Mouse (Mus musculus): ENCODE data around the gene C8g. TPM values are rescaled to one million over a fixed set of nuclear protein-coding genes. Genes with fewer than 3 reads are reported as not detected.
A peak's percentile ranks its signal among the peaks of the same experiment; 100 is the strongest.

The C8g gene
- polyA plus RNA-seq, 1 experiment from 2014 or later: 5.2 TPM

GRCm38 (mm10) chr2:25533707-25534106 lies 32.2 kb upstream of the C8g start:
- Histone ChIP-seq H3K4me3 (no peak overlapping the region), H3K36me3 (peaks cover 98% of the 10 kb centered on the region), H3K4me1 (no peaks in the 10 kb centered on the region), H3K9me3 (replicated peaks) (no peaks in the 10 kb centered on the region), H3K27ac (replicated peaks) (no peak overlapping the region), H3K27me3 (ENCODE audit: low read depth, poor library complexity, severe bottlenecking) (no peaks in the 10 kb centered on the region)
- no peak for DNase-seq (ENCODE audit: low spot score)
- whole genome bisulfite sequencing: 98% methylated on average over 2 of the region's 2 CpGs

GRCm38 (mm10) chr2:25526510-25527302 lies 25.2 kb upstream of the C8g start:
- no peak for DNase-seq (ENCODE audit: low spot score)
- no peaks in the 10 kb centered on the region for H3K9me3 ChIP-seq (replicated peaks)
- no peaks in the 10 kb centered on the region for H3K27me3 ChIP-seq (ENCODE audit: low read depth, poor library complexity, severe bottlenecking)
- no peaks in the 10 kb centered on the region for H3K4me1 ChIP-seq
- 90% methylated on average over 9 of the region's 9 CpGs for WGBS
- peaks cover 98% of the 10 kb centered on the region for H3K36me3 ChIP-seq
- H3K4me3 ChIP-seq: no peak overlapping the region
- no peak overlapping the region for H3K27ac ChIP-seq (replicated peaks)

DNA sequence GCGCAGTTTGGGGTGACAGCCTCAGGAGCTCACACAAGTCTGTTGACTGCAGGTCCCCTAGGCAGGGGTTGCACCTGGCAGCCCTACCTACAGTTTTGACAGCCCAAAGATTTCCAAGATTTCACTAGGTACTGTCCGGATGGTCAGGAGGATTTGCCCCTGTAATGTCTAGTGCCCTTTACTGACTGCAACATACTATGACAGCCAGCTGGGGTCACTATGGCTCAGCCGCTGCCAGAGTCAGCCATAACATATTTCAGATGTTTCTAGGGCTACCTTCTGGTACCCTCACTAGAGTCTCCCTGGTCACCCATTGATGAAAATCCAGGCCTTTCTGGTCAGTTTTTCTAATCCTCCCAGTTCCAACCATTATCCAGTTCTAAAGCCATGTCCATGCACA lies 8.4 kb upstream of the C8g start:
- Histone ChIP-seq H3K9me3 (replicated peaks) (no peaks in the 10 kb centered on the region), H3K4me1 (no peaks in the 10 kb centered on the region), H3K36me3 (peaks cover 14% of the 10 kb centered on the region), H3K4me3 (no peak overlapping the region), H3K27me3 (ENCODE audit: low read depth, poor library complexity, severe bottlenecking) (no peaks in the 10 kb centered on the region), H3K27ac (replicated peaks) (no peak overlapping the region)
- no peak for DNase-seq (ENCODE audit: low spot score)
- WGBS: 61% methylated on average over 3 of the region's 3 CpGs

DNA sequence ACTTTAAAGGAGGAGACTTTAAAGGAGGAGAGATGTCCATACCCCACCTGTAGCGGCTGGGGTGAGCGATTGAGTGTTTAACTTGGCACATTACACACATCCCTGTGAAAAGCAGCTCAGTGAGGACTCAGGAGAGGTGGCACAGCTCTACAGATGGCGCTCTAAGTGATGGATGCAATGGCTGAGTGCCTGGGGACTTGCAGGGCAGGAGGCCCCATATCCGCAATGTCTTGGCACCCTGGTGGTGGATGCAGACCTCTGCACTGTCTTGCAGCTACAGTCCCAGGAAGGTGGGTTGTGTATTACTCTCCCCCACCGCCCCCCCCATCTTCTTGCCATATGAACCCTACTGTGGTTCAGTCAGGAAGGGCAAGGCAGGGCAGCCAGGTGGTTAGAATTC lies 5.4 kb upstream of the C8g start:
- no peaks in the 10 kb centered on the region for H3K9me3 ChIP-seq (replicated peaks)
- H3K4me1 ChIP-seq: peaks cover 6% of the 10 kb centered on the region
- WGBS: 39% methylated on average over 5 of the region's 5 CpGs
- H3K27me3 ChIP-seq (ENCODE audit: low read depth, poor library complexity, severe bottlenecking): no peaks in the 10 kb centered on the region
- no peak overlapping the region for H3K4me3 ChIP-seq
- no peak overlapping the region for H3K27ac ChIP-seq (replicated peaks)
- peaks cover 41% of the 10 kb centered on the region for H3K36me3 ChIP-seq
- DNase-seq (ENCODE audit: low spot score): no peak

DNA sequence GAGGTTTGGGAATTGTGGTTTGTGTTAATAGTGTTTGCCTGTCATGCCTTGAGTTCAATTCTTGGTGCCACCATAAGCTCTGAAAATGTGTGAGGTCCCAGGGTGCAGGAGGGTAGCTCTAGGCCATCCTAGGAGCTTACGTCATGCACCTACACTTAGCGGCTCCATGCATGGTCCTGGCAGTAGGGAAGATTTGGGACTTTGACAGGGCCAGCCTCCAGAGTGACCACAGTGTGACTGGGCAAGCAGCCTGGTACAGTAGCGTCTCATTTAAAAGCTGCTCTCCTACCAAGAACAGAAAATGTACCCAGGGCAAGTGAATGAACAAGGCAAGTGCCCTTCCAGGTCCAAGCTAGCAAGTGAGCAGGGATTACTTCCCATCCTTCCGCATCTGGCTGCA lies 4.3 kb upstream of the C8g start:
- Histone ChIP-seq H3K4me1 (peaks cover 16% of the 10 kb centered on the region), H3K9me3 (replicated peaks) (no peaks in the 10 kb centered on the region), H3K36me3 (peaks cover 41% of the 10 kb centered on the region), H3K27me3 (ENCODE audit: low read depth, poor library complexity, severe bottlenecking) (no peaks in the 10 kb centered on the region), H3K27ac (replicated peaks) (no peak overlapping the region), H3K4me3 (no peak overlapping the region)
- 93% methylated on average over 4 of the region's 4 CpGs for WGBS
- DNase-seq (ENCODE audit: low spot score): no peak

DNA sequence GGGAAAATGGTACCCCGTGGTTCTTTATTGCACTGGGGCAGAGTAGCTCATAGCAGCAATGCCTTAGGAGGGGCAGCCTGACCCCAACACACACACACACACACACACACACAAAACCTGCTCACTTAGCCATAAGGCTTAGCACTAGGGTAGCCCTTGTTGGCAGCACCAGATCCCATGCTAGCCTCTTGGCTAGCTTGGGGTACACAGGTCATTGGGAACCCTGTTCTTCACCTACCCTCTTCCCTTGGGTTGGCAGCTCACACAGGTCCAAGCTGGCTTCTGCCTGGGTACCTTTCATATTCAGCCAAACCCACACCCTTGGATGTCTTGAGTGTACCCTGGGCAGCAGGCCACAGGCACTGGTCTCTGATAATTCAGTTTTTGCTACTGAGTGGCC lies 3.5 kb upstream of the C8g start:
- Histone ChIP-seq H3K4me3 (no peak overlapping the region), H3K4me1 (peaks cover 21% of the 10 kb centered on the region), H3K36me3 (peaks cover 41% of the 10 kb centered on the region), H3K9me3 (replicated peaks) (no peaks in the 10 kb centered on the region), H3K27me3 (ENCODE audit: low read depth, poor library complexity, severe bottlenecking) (no peaks in the 10 kb centered on the region), H3K27ac (replicated peaks) (no peak overlapping the region)
- 100% methylated on average over 1 of the region's 1 CpGs for WGBS
- DNase-seq (ENCODE audit: low spot score): no peak

- WGBS: 97% methylated on average over 19 of the region's 19 CpGs
- Histone ChIP-seq H3K27me3 (ENCODE audit: low read depth, poor library complexity, severe bottlenecking) (no peaks in the 10 kb centered on the region), H3K27ac (replicated peaks) (no peak overlapping the region), H3K4me1 (peaks cover 24% of the 10 kb centered on the region), H3K4me3 (no peak overlapping the region), H3K9me3 (replicated peaks) (no peaks in the 10 kb centered on the region), H3K36me3 (peaks cover 41% of the 10 kb centered on the region)
- no peak for DNase-seq (ENCODE audit: low spot score)
Measured at GRCm38 (mm10) chr2:25504538-25504937, 3.0 kb upstream of the C8g start.

DNA sequence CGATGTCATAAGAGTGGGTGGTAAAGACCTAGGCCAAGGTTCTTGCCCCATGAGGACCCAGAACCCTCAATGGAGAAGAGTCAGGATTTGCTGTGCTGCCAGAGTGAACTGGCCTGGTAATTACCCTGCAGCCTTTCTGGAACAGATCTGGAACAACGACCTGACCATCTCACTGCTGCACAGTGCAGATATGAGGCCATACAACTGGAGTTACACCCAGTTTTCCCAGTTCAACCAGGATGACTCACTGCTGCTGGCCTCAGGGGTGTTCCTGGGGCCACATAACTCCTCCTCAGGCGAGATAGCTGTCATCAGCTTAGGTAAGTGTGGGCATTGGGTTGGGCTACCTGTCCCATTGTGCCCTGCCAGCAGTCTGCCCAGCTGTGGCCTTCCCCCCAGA lies 1.2 kb upstream of the C8g start:
- WGBS: 84% methylated on average over 3 of the region's 3 CpGs
- H3K4me3 ChIP-seq: no peak overlapping the region

GRCm38 (mm10) chr2:25500576-25501405 lies 728 bp downstream of the C8g start, which contains the start of gene Fbxw5:
Fbxw5 (plus strand) TSS chr2:25500750.
- H3K27ac ChIP-seq (replicated peaks): peak within 1 kb of the TSS; percentile 96
- H3K9me3 ChIP-seq (replicated peaks): no peaks in the 10 kb centered on the region
- 2% methylated on average over 42 of the region's 44 CpGs for WGBS
- DNase-seq (ENCODE audit: low spot score): peak; percentile 96
- H3K27me3 ChIP-seq (ENCODE audit: low read depth, poor library complexity, severe bottlenecking): no peaks in the 10 kb centered on the region
- peak within 1 kb of the TSS; percentile 88 for H3K4me3 ChIP-seq
- H3K36me3 ChIP-seq: peaks cover 36% of the 10 kb centered on the region
- peaks cover 31% of the 10 kb centered on the region for H3K4me1 ChIP-seq

More for the DNA sequence above, 1.2 kb upstream of the C8g start:
- no peak overlapping the region for H3K27ac ChIP-seq (replicated peaks)
- H3K36me3 ChIP-seq: peaks cover 41% of the 10 kb centered on the region
- no peaks in the 10 kb centered on the region for H3K9me3 ChIP-seq (replicated peaks)
- peaks cover 30% of the 10 kb centered on the region for H3K4me1 ChIP-seq
- DNase-seq (ENCODE audit: low spot score): no peak
- no peaks in the 10 kb centered on the region for H3K27me3 ChIP-seq (ENCODE audit: low read depth, poor library complexity, severe bottlenecking)

- no peak for DNase-seq (ENCODE audit: low spot score)
- 75% methylated on average over 6 of the region's 6 CpGs for WGBS
- Histone ChIP-seq H3K4me1 (peaks cover 31% of the 10 kb centered on the region), H3K27me3 (ENCODE audit: low read depth, poor library complexity, severe bottlenecking) (no peaks in the 10 kb centered on the region), H3K4me3 (peak overlapping the region; percentile 88), H3K36me3 (peaks cover 29% of the 10 kb centered on the region), H3K9me3 (replicated peaks) (no peaks in the 10 kb centered on the region), H3K27ac (replicated peaks) (peak overlapping the region; percentile 96)
Measured at GRCm38 (mm10) chr2:25500071-25500575, 1.4 kb downstream of the C8g start.

DNA sequence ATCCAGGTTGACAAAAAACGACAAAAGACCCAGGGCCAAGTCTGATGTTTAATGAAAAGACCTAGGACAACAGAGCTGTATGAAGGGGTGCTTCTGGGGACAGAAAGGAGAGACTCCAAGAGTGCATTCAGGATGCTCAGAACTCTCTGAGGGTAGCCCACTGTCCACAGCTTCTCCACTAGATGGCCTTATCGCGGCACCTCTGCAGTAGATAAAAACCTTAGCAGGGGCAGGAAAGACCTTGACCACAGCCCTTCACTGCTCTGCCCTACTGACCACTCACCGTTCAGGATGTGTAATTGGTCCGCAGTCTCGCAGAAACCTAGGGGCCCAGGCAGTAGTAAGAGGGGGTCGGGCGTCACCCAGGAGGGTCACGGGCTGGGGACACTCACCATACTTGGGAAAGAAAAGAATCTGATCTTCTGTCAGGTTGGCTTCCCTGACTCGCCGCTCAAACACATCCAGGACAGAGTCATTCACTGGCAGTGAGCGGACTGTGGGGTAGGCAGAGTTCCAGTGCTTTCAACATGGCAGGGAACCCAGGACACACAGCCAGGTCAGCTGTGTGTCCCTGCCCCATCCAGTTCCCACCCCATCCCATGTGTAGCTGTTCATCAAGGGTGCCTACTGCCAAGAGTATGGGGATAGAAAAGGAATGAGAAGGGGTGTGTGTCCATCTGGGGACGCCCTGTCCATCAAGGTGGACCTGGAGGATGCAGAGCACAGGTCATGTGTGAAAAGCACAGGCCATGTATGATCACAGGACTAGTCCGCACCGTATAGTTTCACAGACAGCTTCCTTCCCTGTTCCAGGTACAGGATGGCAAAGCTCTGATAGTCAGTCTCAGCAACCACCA lies 2.7 kb downstream of the C8g start:
- H3K36me3 ChIP-seq: peaks cover 16% of the 10 kb centered on the region
- WGBS: 76% methylated on average over 15 of the region's 15 CpGs
- H3K4me3 ChIP-seq: 0 out of 2 replicates have a peak overlapping the region, but pooled peaks have one; percentile 12
- no peaks in the 10 kb centered on the region for H3K27me3 ChIP-seq (ENCODE audit: low read depth, poor library complexity, severe bottlenecking)
- no peak for DNase-seq (ENCODE audit: low spot score)
- H3K9me3 ChIP-seq (replicated peaks): no peaks in the 10 kb centered on the region
- no peak overlapping the region for H3K27ac ChIP-seq (replicated peaks)
- H3K4me1 ChIP-seq: peaks cover 31% of the 10 kb centered on the region

GRCm38 (mm10) chr2:25497846-25498575 lies 3.5 kb downstream of the C8g start:
- WGBS: 65% methylated on average over 6 of the region's 6 CpGs
- no peak overlapping the region for H3K27ac ChIP-seq (replicated peaks)
- no peak for DNase-seq (ENCODE audit: low spot score)
- no peak overlapping the region for H3K4me3 ChIP-seq
- H3K4me1 ChIP-seq: peaks cover 31% of the 10 kb centered on the region
- H3K27me3 ChIP-seq (ENCODE audit: low read depth, poor library complexity, severe bottlenecking): no peaks in the 10 kb centered on the region
- H3K36me3 ChIP-seq: peaks cover 9% of the 10 kb centered on the region
- no peaks in the 10 kb centered on the region for H3K9me3 ChIP-seq (replicated peaks)

Measured in midbrain, embryonic 10.5 days (tissue).